Mouse (Mus musculus): Measurements from ENCODE around the gene Gnai2. TPM values are rescaled to one million over a fixed set of nuclear protein-coding genes. Genes with fewer than 3 reads are reported as not detected.
"Not testable (repeated sequence)": the region's sequence is repeated elsewhere in the genome, so short reads cannot be mapped to it uniquely, and the experiment has no call there.

Gene Gnai2
- polyA plus RNA-seq, 1 experiment from 2014 or later: 308 TPM

DNA sequence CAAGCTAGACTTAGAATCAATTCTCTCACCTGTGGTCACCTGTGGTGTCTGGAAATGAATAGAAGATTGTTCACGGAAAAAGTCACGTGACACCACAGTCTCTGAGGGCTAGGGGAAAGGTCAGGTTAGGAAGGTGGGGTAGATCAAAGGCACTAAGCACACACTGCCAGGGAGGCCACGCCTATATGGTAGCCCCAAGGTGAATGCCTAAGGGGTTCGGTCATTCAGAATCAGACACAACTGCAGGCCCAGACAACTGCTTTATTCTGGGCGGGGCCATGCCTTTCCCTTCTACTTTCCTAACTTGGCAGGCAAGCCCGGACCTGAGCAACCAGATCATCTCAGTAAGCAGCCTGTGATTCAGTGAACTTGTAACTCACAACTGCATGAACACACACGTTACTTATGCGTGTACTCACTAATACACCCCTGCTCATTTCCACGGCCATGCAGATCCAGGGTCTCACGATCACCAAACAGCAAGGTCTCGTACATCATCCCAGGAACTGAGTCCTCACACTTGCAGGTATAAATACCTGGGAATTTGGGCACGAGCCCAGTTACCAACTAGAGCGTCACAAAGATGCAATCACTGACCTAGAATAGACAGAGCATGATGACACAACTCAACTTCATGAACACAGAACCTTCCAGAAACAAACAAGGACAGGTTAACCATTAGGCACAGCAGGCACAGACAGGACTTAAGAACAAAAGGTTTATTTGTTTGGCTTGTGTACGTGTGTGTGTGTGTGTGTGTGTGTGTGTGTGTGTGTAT lies 59.4 kb downstream of the Gnai2 start:
- peaks cover 38% of the 10 kb centered on the region for H3K4me1 ChIP-seq (ENCODE audit: control insufficient read depth, insufficient read depth, low read length)
- peak overlapping the region; percentile 67; the same call in 1 of the 2 replicates for H3K9ac ChIP-seq (ENCODE audit: low read length)
- H3K36me3 ChIP-seq (ENCODE audit: control insufficient read depth, insufficient read depth, low read length): peaks cover 15% of the 10 kb centered on the region
- ATAC-seq (ENCODE audit: insufficient read depth, low FRiP score): peak; percentile 76
- 62% methylated on average over 14 of the region's 14 CpGs for WGBS
- H3K4me3 ChIP-seq (replicated peaks; ENCODE audit: low read length): no peak overlapping the region
- peak overlapping the region; percentile 56 for H3K4me2 ChIP-seq (ENCODE audit: low read depth, low read length)
- H3K9me3 ChIP-seq (replicated peaks; ENCODE audit: control insufficient read depth, low read length): no peaks in the 10 kb centered on the region
- H3K27ac ChIP-seq (ENCODE audit: low read length): peak overlapping the region; percentile 89
- no peaks in the 10 kb centered on the region for H3K27me3 ChIP-seq (ENCODE audit: control insufficient read depth, insufficient read depth, low read length)

DNA sequence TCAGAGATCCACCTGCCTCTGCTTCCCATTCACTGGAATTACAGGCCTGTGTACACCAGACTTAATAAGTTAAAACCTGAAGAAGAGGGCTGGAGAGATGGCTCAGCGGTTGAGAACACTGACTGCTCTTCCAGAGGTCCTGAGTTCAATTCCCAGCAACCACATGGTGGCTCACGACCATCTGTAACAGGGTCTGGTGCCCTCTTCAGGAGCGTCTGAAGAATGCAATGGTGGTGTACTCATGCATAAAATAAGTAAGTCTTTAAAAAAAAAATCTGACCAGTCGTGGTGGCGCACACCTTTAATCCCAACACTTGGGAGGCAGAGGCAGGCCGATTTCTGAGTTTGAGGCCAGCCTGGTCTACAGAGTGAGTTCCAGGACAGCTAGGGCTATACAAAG lies 61.4 kb downstream of the Gnai2 start:
- not testable (repeated sequence) for H3K27me3 ChIP-seq (ENCODE audit: control insufficient read depth, insufficient read depth, low read length); H3K9me3 ChIP-seq (replicated peaks; ENCODE audit: control insufficient read depth, low read length); H3K9ac ChIP-seq (ENCODE audit: low read length); H3K4me2 ChIP-seq (ENCODE audit: low read depth, low read length); H3K27ac ChIP-seq (ENCODE audit: low read length); ATAC-seq (ENCODE audit: insufficient read depth, low FRiP score); H3K4me3 ChIP-seq (replicated peaks; ENCODE audit: low read length)
- 85% methylated on average over 6 of the region's 6 CpGs for WGBS
- peaks cover 39% of the 10 kb centered on the region for H3K4me1 ChIP-seq (ENCODE audit: control insufficient read depth, insufficient read depth, low read length)
- peaks cover 15% of the 10 kb centered on the region for H3K36me3 ChIP-seq (ENCODE audit: control insufficient read depth, insufficient read depth, low read length)

DNA sequence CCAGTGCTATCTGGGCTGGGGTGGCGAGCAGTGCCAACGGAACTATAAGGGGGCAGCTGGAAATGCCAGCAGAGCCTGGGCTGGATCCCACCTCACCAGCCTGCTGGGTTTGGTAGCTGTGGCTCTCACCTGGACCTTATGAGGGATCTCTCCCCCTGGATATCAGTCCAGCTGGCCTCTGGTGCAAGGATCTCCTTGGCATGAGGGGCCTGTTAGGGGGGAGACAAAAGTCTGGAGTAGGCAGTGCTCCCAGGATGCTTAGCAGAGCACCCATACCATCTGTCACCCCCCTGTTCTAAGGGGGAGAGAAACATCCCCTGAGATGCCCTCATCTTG lies 62.9 kb downstream of the Gnai2 start:
- Histone ChIP-seq H3K4me2 (ENCODE audit: low read depth, low read length) (no peak overlapping the region), H3K4me1 (ENCODE audit: control insufficient read depth, insufficient read depth, low read length) (peaks cover 46% of the 10 kb centered on the region), H3K9ac (ENCODE audit: low read length) (no peak overlapping the region), H3K9me3 (replicated peaks; ENCODE audit: control insufficient read depth, low read length) (no peaks in the 10 kb centered on the region), H3K36me3 (ENCODE audit: control insufficient read depth, insufficient read depth, low read length) (peaks cover 15% of the 10 kb centered on the region), H3K4me3 (replicated peaks; ENCODE audit: low read length) (no peak overlapping the region), H3K27me3 (ENCODE audit: control insufficient read depth, insufficient read depth, low read length) (no peaks in the 10 kb centered on the region), H3K27ac (ENCODE audit: low read length) (no peak overlapping the region)
- no peak for ATAC-seq (ENCODE audit: insufficient read depth, low FRiP score)
- WGBS: 94% methylated on average over 2 of the region's 2 CpGs

DNA sequence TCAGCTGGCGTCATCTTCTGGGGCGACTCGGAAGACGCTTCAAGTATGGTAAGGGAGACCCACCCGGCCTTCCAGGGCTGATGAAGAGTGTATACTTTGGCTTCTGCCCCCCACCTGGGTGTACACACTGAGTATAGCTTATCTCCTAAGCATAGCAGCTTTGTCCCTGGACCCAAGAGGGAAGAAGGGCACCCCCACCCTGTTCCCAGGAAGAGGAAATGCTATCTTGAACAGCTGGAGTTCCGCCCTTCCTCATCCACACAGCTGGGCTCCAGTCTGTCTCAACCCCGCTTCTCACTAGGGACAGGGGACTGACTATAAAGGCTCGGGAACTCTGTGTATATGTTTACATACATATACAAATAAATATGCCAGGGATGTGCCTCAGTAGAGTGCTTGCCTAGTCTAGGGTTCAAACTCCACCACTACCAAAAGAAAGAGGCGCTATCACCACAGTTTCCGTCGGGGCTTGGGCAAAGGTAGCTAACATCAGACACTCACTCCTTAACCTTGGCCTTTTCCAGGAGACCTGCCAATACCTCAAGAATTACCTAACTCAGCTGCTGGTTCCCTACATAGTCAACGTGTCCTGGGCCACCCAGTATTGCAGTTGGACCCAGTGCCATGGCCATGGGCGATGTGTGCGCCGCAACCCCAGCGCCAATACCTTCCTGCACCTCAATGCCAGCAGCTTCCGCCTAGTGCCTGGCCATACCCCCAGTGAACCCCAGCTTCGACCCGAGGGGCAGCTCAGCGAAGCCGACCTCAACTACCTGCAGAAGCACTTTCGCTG lies 63.4 kb downstream of the Gnai2 start:
- WGBS: 84% methylated on average over 22 of the region's 22 CpGs
- peak overlapping the region; percentile 89; the same call in 1 of the 2 replicates for H3K27ac ChIP-seq (ENCODE audit: low read length)

DNA sequence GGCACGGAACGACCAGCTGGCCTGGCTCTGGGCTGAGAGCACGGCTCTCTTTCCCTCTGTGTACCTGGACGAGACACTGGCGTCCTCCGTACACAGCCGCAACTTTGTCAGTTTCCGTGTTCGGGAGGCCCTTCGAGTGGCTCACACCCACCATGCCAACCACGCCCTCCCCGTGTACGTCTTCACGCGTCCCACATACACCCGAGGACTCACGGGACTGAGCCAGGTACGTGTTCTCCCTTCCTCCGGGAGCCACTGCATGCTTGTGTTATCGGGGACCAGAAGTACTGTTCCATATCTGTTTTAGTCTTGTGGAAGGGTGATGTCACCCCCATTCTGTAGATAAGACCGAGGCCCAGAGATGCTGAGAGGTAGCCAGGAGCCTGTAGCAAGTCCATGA lies 64.3 kb downstream of the Gnai2 start:
- ATAC-seq (ENCODE audit: insufficient read depth, low FRiP score): no peak
- Histone ChIP-seq H3K4me1 (ENCODE audit: control insufficient read depth, insufficient read depth, low read length) (peaks cover 41% of the 10 kb centered on the region), H3K9me3 (replicated peaks; ENCODE audit: control insufficient read depth, low read length) (no peaks in the 10 kb centered on the region), H3K4me2 (ENCODE audit: low read depth, low read length) (peak overlapping the region; percentile 90), H3K27me3 (ENCODE audit: control insufficient read depth, insufficient read depth, low read length) (no peaks in the 10 kb centered on the region), H3K36me3 (ENCODE audit: control insufficient read depth, insufficient read depth, low read length) (peaks cover 15% of the 10 kb centered on the region), H3K27ac (ENCODE audit: low read length) (peak overlapping the region; percentile 89), H3K9ac (ENCODE audit: low read length) (peak overlapping the region; percentile 89), H3K4me3 (replicated peaks; ENCODE audit: low read length) (peak overlapping the region; percentile 92)
- 75% methylated on average over 21 of the region's 21 CpGs for WGBS

More for the DNA sequence above, 63.4 kb downstream of the Gnai2 start:
- peaks cover 47% of the 10 kb centered on the region for H3K4me1 ChIP-seq (ENCODE audit: control insufficient read depth, insufficient read depth, low read length)
- H3K4me3 ChIP-seq (replicated peaks; ENCODE audit: low read length): peak overlapping the region; percentile 92; the same call in 1 of the 2 replicates
- H3K27me3 ChIP-seq (ENCODE audit: control insufficient read depth, insufficient read depth, low read length): no peaks in the 10 kb centered on the region
- ATAC-seq (ENCODE audit: insufficient read depth, low FRiP score): no peak
- no peaks in the 10 kb centered on the region for H3K9me3 ChIP-seq (replicated peaks; ENCODE audit: control insufficient read depth, low read length)
- H3K9ac ChIP-seq (ENCODE audit: low read length): 0 out of 2 replicates have a peak overlapping the region, but pooled peaks have one; percentile 8
- peak overlapping the region; percentile 90 for H3K4me2 ChIP-seq (ENCODE audit: low read depth, low read length)
- H3K36me3 ChIP-seq (ENCODE audit: control insufficient read depth, insufficient read depth, low read length): peaks cover 15% of the 10 kb centered on the region

DNA sequence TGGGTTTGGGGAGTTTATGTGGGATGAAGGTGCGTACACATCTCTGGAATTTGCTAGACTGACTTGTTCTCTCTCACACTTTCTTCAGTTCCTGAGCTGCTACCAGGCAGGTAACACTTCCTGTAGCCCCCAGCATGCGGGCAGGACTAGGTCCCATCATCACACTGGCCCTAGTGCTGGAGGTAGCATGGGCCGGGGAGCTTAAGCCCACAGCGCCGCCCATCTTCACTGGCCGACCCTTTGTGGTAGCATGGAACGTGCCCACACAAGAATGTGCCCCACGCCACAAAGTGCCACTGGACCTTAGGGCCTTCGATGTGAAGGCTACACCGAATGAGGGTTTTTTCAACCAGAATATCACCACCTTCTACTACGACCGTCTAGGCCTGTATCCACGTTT lies 65.2 kb downstream of the Gnai2 start:
- peak overlapping the region; percentile 92 for H3K4me3 ChIP-seq (replicated peaks; ENCODE audit: low read length)

DNA sequence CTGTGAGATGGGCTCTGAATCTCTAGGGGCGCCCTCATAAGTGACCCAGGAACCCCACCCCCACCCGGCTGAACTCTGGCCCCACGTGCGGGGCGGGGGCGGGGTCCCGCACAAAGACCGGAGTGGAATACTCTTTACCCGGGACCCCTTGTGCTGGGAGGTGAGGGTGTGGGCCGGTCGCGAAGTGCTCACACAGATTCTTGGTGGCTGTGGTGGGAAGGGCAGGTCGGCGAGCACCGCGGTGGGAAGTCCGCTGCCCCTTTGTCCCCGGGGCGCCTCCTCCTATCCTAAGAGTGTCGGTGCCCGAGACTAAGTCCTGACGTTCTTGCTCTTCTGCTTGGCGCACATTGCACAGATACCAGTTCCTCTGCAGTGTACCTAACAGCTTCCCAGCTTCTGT lies 65.9 kb downstream of the Gnai2 start:
- H3K9me3 ChIP-seq (replicated peaks; ENCODE audit: control insufficient read depth, low read length): no peaks in the 10 kb centered on the region
- H3K4me1 ChIP-seq (ENCODE audit: control insufficient read depth, insufficient read depth, low read length): peaks cover 42% of the 10 kb centered on the region
- peak; percentile 15; the same call in 1 of the 2 replicates for ATAC-seq (ENCODE audit: insufficient read depth, low FRiP score)
- peak overlapping the region; percentile 89 for H3K9ac ChIP-seq (ENCODE audit: low read length)
- peak overlapping the region; percentile 89 for H3K27ac ChIP-seq (ENCODE audit: low read length)
- WGBS: 0% methylated on average over 23 of the region's 23 CpGs
- no peaks in the 10 kb centered on the region for H3K27me3 ChIP-seq (ENCODE audit: control insufficient read depth, insufficient read depth, low read length)
- peaks cover 15% of the 10 kb centered on the region for H3K36me3 ChIP-seq (ENCODE audit: control insufficient read depth, insufficient read depth, low read length)
- H3K4me3 ChIP-seq (replicated peaks; ENCODE audit: low read length): peak overlapping the region; percentile 92
- peak overlapping the region; percentile 90 for H3K4me2 ChIP-seq (ENCODE audit: low read depth, low read length)

More for the DNA sequence above, 65.2 kb downstream of the Gnai2 start:
- H3K9ac ChIP-seq (ENCODE audit: low read length): peak overlapping the region; percentile 89
- H3K36me3 ChIP-seq (ENCODE audit: control insufficient read depth, insufficient read depth, low read length): peaks cover 15% of the 10 kb centered on the region
- no peak for ATAC-seq (ENCODE audit: insufficient read depth, low FRiP score)
- peak overlapping the region; percentile 90 for H3K4me2 ChIP-seq (ENCODE audit: low read depth, low read length)
- peaks cover 40% of the 10 kb centered on the region for H3K4me1 ChIP-seq (ENCODE audit: control insufficient read depth, insufficient read depth, low read length)
- no peaks in the 10 kb centered on the region for H3K27me3 ChIP-seq (ENCODE audit: control insufficient read depth, insufficient read depth, low read length)
- WGBS: 34% methylated on average over 13 of the region's 13 CpGs
- H3K9me3 ChIP-seq (replicated peaks; ENCODE audit: control insufficient read depth, low read length): no peaks in the 10 kb centered on the region
- peak overlapping the region; percentile 89; the same call in 1 of the 2 replicates for H3K27ac ChIP-seq (ENCODE audit: low read length)

DNA sequence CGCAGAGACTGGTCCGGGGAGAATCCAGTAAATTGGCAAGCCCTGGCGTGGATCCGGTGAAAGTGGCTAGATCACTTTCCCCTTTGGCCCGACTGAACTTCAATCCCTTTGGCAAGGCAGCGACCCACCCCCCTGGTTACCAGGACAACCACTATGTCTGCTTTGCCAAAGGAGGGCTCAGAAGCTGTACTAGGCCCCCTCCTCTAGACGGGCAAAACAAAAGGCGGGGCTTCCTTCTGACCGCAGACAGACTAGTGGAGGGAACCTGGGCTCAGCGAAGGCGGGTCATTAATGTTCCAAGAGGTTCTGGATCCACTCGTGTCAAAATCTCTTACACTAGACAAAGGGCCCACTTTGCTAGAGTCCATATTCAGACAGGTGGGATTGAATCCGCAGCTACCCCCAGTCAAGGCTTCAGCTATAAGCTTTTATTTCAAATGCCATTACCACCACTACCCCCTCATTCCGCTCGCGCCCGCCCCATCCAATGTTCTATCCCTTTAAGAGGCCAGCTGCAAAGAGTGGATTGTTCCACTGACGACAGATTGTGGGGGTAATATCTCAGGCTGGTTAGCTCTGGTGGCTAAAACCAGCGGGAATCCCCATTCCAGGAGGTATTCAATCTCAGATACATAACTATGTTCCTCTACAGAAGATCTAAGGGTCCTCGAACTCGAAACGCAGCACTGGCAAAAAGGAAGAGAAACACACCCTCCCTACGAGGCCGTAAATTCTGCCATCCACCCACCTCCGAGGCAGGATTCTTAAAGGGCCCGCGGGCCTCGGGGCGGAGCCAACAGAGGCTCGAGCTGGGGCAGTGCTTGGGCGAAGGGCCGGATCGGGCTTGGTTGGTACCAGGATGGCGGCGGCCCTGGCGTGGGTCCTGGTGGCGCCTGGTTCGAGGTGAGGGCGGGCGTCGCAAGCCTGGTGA lies 66.6 kb downstream of the Gnai2 start:
- H3K27me3 ChIP-seq (ENCODE audit: control insufficient read depth, insufficient read depth, low read length): no peaks in the 10 kb centered on the region
- WGBS: under 1% methylated on average over 41 of the region's 41 CpGs
- H3K9me3 ChIP-seq (replicated peaks; ENCODE audit: control insufficient read depth, low read length): no peaks in the 10 kb centered on the region
- peaks cover 13% of the 10 kb centered on the region for H3K36me3 ChIP-seq (ENCODE audit: control insufficient read depth, insufficient read depth, low read length)
- H3K4me1 ChIP-seq (ENCODE audit: control insufficient read depth, insufficient read depth, low read length): peaks cover 48% of the 10 kb centered on the region
- H3K4me2 ChIP-seq (ENCODE audit: low read depth, low read length): peak overlapping the region; percentile 90
- H3K4me3 ChIP-seq (replicated peaks; ENCODE audit: low read length): peak overlapping the region; percentile 92
- peak overlapping the region; percentile 89 for H3K9ac ChIP-seq (ENCODE audit: low read length)
- peak overlapping the region; percentile 89 for H3K27ac ChIP-seq (ENCODE audit: low read length)
- ATAC-seq (ENCODE audit: insufficient read depth, low FRiP score): peak; percentile 84

All from stomach, embryonic 16.5 days (tissue).